33 mouse cellular contexts compared by ENCODE assay signal in the genomic region with DNA sequence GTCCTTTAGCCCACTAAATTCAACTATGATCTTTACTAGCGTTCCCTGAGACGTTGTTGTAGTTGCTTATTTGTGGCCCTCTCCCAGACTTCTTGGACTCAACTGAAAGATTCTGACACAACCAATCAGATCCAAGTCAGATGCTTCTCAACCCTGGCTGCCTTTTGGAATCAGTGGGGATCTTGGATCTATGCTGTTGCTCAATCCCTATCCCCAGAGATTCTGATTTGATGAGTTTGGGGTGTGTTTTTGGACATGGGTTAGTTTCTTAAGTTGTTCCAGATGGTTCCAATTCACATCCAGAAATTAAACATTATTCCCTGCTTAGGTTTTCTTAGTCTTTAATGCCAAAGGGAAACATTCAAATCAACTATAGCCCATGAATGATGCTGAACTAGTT. TPM values are rescaled to one million over a fixed set of nuclear protein-coding genes. Genes with fewer than 3 reads are reported as not detected.
A peak's percentile ranks its signal among the peaks of the same experiment; 100 is the strongest.
DNase-seq lines count a peak whose midpoint lies in the region; ATAC-seq and TF ChIP-seq lines count a peak whose summit lies in the region.
"Had no signal": no experiment of that assay in that cellular context is flagged by ENCODE, and none has a peak within 500 bp of the region (broad histone marks: within the 10 kb centered on the region; RNA-seq: fewer than 3 reads in every experiment).

No protein-coding gene starts in this region.

- no peak overlapping the region for H3K4me3 ChIP-seq in gastrocnemius, adult 2 months
- H3K4me3 ChIP-seq in lung, adult 2 months (replicated peaks; ENCODE audit: extremely low read depth, low read depth, low read length) = no peak overlapping the region
- no peak overlapping the region for H3K4me3 ChIP-seq in limb, embryonic 14.5 days (replicated peaks; ENCODE audit: low read length)
- H3K4me3 ChIP-seq: heart, embryonic 13.5 days; hindbrain, embryonic 15.5 days; limb, embryonic 15.5 days; liver, embryonic 15.5 days; midbrain, embryonic 10.5 days; myocyte; neural tube, embryonic 13.5 days; stomach, embryonic 15.5 days had no signal

- no peak for TF ChIP-seq CTCF in gastrocnemius, adult 2 months (IDR thresholded peaks at IDR 0.05)
- no peak for TF ChIP-seq CTCF in lung, adult 2 months (IDR thresholded peaks at IDR 0.05; ENCODE audit: insufficient read depth, low read length)

- no peaks in the 10 kb centered on the region for H3K27me3 ChIP-seq in limb, embryonic 14.5 days (ENCODE audit: control insufficient read depth, insufficient read depth, low read length)
- H3K27me3 ChIP-seq: heart, embryonic 13.5 days; hindbrain, embryonic 15.5 days; limb, embryonic 15.5 days; liver, embryonic 15.5 days; neural tube, embryonic 13.5 days; Patski; stomach, embryonic 15.5 days had no signal

- WGBS in lung, adult 2 months = 85% methylated on average over 2 of the region's 2 CpGs
- WGBS in limb, embryonic 14.5 days = 65% methylated on average over 2 of the region's 2 CpGs

- no peak overlapping the region for H3K4me2 ChIP-seq in limb, embryonic 14.5 days (replicated peaks; ENCODE audit: low read depth, low read length, severe bottlenecking)
- H3K4me2 ChIP-seq: heart, embryonic 13.5 days; hindbrain, embryonic 15.5 days; limb, embryonic 15.5 days; liver, embryonic 15.5 days; neural tube, embryonic 13.5 days; stomach, embryonic 15.5 days had no signal

- peak; percentile 37 for DNase-seq in gastrocnemius, adult 2 months
- DNase-seq in gastrocnemius, postnatal 4 days (ENCODE audit: low spot score in 2 of 2) = no peak
- peak; percentile 3 for DNase-seq in lung, postnatal 36 days
- DNase-seq in lung, adult 2 months = no peak
- DNase-seq in fibroblast of lung, adult 2 months (ENCODE audit: low read depth) = peak; percentile 57
- peak; percentile 75 for DNase-seq in limb, embryonic 14.5 days (ENCODE audit: low spot score)
- no peak for DNase-seq in spleen, postnatal 4 days (ENCODE audit: low spot score in 2 of 2)
- DNase-seq in kidney, postnatal 10 days = no peak
- DNase-seq: adrenal gland, adult 8-10 months; cerebellum, adult 18-20 months; cerebellum, postnatal 25 days; kidney, adult 2 months; kidney, postnatal 14 days; retina, postnatal 1 day; thymus, postnatal 36 days had no signal

- H3K27ac ChIP-seq in gastrocnemius, adult 2 months = peak overlapping the region; percentile 65
- no peak overlapping the region for H3K27ac ChIP-seq in limb, embryonic 14.5 days (replicated peaks; ENCODE audit: low read depth, low read length)
- H3K27ac ChIP-seq: heart, embryonic 13.5 days; hindbrain, embryonic 15.5 days; liver, embryonic 15.5 days; macrophage; midbrain, embryonic 10.5 days; neural tube, embryonic 13.5 days; stomach, embryonic 15.5 days had no signal

- peak; percentile 53; the same call in 1 of the 2 replicates for ATAC-seq in limb, embryonic 14.5 days (ENCODE audit: low FRiP score, low read depth)
- ATAC-seq: midbrain, embryonic 16.5 days; Patski had no signal

- TF ChIP-seq POLR2A in lung, adult 2 months (IDR thresholded peaks at IDR 0.05; ENCODE audit: borderline replicate concordance, extremely low read depth, low read depth, low read length) = no peak
- no peak for TF ChIP-seq POLR2A in limb, embryonic 14.5 days (IDR thresholded peaks at IDR 0.05; ENCODE audit: borderline replicate concordance, extremely low read depth, insufficient read depth, insufficient read length)

- no peaks in the 10 kb centered on the region for H3K9me3 ChIP-seq in limb, embryonic 14.5 days (ENCODE audit: control insufficient read depth, low read length)
- H3K9me3 ChIP-seq: heart, embryonic 13.5 days; hindbrain, embryonic 15.5 days; limb, embryonic 15.5 days; liver, embryonic 15.5 days; neural tube, embryonic 13.5 days; stomach, embryonic 15.5 days had no signal

- no peak overlapping the region for H3K9ac ChIP-seq in limb, embryonic 14.5 days (ENCODE audit: low read depth, low read length, severe bottlenecking)
- H3K9ac ChIP-seq: heart, embryonic 13.5 days; hindbrain, embryonic 15.5 days; limb, embryonic 15.5 days; liver, embryonic 15.5 days; neural tube, embryonic 13.5 days; stomach, embryonic 15.5 days had no signal

- H3K36me3 ChIP-seq in limb, embryonic 14.5 days (ENCODE audit: control insufficient read depth, insufficient read depth, low read length) = no peaks in the 10 kb centered on the region
- H3K36me3 ChIP-seq: heart, embryonic 13.5 days; hindbrain, embryonic 15.5 days; limb, embryonic 15.5 days; liver, embryonic 15.5 days; midbrain, embryonic 10.5 days; neural tube, embryonic 13.5 days; stomach, embryonic 15.5 days had no signal

- intact Hi-C loops in gastrocnemius, adult 2 months (cut with DNase I) = no loop called here

- H3K4me1 ChIP-seq in lung, adult 2 months (ENCODE audit: control insufficient read depth, insufficient read depth, low read length) = no peaks in the 10 kb centered on the region
- no peaks in the 10 kb centered on the region for H3K4me1 ChIP-seq in limb, embryonic 14.5 days (ENCODE audit: control insufficient read depth, insufficient read depth, low read length)
- H3K4me1 ChIP-seq: heart, embryonic 13.5 days; hindbrain, embryonic 15.5 days; limb, embryonic 15.5 days; liver, embryonic 15.5 days; midbrain, embryonic 10.5 days; neural tube, embryonic 13.5 days; stomach, embryonic 15.5 days had no signal

RNA-seq across cellular contexts. Expression of a gene that starts 15.5 kb away (rescaled TPM):
- total RNA-seq in gastrocnemius, adult 2 months (2021) = not detected
- total RNA-seq in gastrocnemius, postnatal 4 days (2021) = not detected
- not detected in 2 replicates for polyA plus RNA-seq in lung, adult 2 months (2012; rRNA removed)
- polyA plus RNA-seq in limb, embryonic 14.5 days (2012; rRNA removed) = 0.15 TPM in 1 of 2 replicates, not detected in the other
- 0.23 TPM in 1 of 2 replicates, not detected in the other for polyA plus RNA-seq in limb, embryonic 14.5 days (2014; fragmentation: Nextera tagmentation; extraction: Ambion mirVana)
- total RNA-seq: adrenal gland, adult 8-10 months; hematopoietic stem cell, adult 5-6 weeks; layer of hippocampus, adult 18-20 months; layer of hippocampus, postnatal 25 days; left cerebral cortex, postnatal 14 days had no signal
- polyA plus RNA-seq: forebrain, embryonic 11.5 days; heart, embryonic 13.5 days; hindbrain, embryonic 15.5 days; intestine, embryonic 14.5 days; kidney, adult 2 months; limb, embryonic 15.5 days; liver, embryonic 15.5 days; lung, embryonic 16.5 days; macrophage; midbrain, embryonic 10.5 days; midbrain, embryonic 16.5 days; myocyte; neural tube, embryonic 13.5 days; Patski; stomach, embryonic 15.5 days had no signal

Comparison
In these comparisons a context has a peak if more than half of its experiments do, and no peak if none do; other contexts are left out.
1. DNase-seq: peak in gastrocnemius, adult 2 months (single experiment), lung, postnatal 36 days (single experiment), fibroblast of lung, adult 2 months (single experiment) and limb, embryonic 14.5 days (single experiment); none in gastrocnemius, postnatal 4 days (0 of 2), lung, adult 2 months (single experiment), spleen, postnatal 4 days (0 of 2) and kidney, postnatal 10 days (single experiment).